Mouse (Mus musculus) spleen, adult 12 weeks (tissue): Measurements from ENCODE around the gene Abca6.

Source experiments
- DNase-seq: peaks from one replicate; pipeline ENCODE4 v3.0.0; 2022; ENCODE audit warnings: low spot score

Abca6 gene

GRCm38 (mm10) chr11:110196561-110197306 is 54.8 kb downstream of the Abca6 start:
- no peak for DNase-seq

- no peak for DNase-seq
Measured at GRCm38 (mm10) chr11:110195310-110195709, 56.3 kb downstream of the Abca6 start.

- DNase-seq, result no peak
Measured at GRCm38 (mm10) chr11:110171212-110171611, 80.4 kb downstream of the Abca6 start.

- no peak for DNase-seq
Measured at GRCm38 (mm10) chr11:110167459-110168251, 83.9 kb downstream of the Abca6 start, which contains the start of gene Abca9. TSS of gene Abca9 (minus strand) at chr11:110168196.

- no peak for DNase-seq
Measured at GRCm38 (mm10) chr11:110165822-110166221, 85.8 kb downstream of the Abca6 start.

GRCm38 (mm10) chr11:110165409-110165808 is 86.2 kb downstream of the Abca6 start:
- no peak for DNase-seq

- no peak for DNase-seq
Measured at GRCm38 (mm10) chr11:110157059-110157458, 94.5 kb downstream of the Abca6 start.

GRCm38 (mm10) chr11:110155985-110156384 is 95.6 kb downstream of the Abca6 start:
- no peak for DNase-seq

- DNase-seq, result no peak
Measured at GRCm38 (mm10) chr11:110147640-110148039, 103.9 kb downstream of the Abca6 start.

- no peak for DNase-seq
Measured at GRCm38 (mm10) chr11:110145421-110145820, 106.2 kb downstream of the Abca6 start.

- DNase-seq, result no peak
Measured at GRCm38 (mm10) chr11:110130760-110131159, 120.8 kb downstream of the Abca6 start.
